Mouse (Mus musculus): ENCODE data around the gene Arpp21.
A peak's percentile ranks its signal among the peaks of the same experiment; 100 is the strongest.

Arpp21 gene

GRCm38 (mm10) chr9:112177569-112177968 is 58.2 kb downstream of the Arpp21 start:
- no peak for DNase-seq (ENCODE audit: low spot score)

GRCm38 (mm10) chr9:112176317-112176716 is 59.4 kb downstream of the Arpp21 start:
- no peak for DNase-seq (ENCODE audit: low spot score)

DNA sequence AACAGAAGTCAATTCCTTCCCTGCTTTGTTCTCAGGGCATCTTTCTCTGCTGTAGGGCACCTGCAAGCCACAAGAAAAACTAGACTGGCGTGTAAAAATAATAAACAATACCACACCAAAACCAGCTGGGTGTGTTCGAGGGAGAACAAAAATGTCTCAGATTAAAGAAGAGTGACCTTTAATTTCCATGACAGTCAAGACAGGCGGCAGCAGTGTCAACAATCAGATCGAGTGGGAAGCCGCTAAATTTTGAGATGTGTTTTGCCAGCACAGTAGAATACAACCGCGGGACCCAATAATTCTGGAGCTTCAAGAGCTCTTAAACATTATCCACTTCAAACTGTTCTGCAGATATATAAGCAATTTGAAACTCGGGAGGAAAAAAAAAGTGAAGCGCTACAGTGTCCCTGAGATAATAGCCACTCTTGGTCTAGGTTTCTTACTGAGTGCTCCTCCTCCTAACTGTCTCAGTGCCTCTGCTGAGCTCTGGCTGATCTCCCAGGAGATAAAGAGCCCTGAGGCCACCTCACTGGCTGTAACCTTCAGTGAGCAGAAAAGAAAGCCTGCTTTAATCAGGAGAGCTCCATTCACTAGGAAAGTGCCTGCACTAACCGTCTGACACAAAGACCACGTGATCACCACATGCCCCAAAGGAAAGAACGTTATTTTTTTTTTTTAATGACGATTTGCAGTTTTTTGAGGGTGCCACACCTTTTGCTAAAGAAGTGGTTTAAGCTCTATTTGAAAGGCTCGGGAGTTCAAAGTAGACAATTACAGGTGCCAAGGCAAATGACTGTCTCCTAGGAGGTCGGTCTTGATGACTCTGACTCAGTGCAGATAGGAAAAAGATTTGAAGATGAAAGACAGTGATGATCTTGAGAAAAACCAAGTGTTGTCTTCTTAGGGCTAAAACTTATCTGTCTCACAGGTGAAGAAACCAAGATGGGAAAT is 61.1 kb downstream of the Arpp21 start:
- DNase-seq (ENCODE audit: low spot score) = peak; percentile 47

- DNase-seq (ENCODE audit: low spot score) = no peak
Observed at GRCm38 (mm10) chr9:112173778-112174177, 62.0 kb downstream of the Arpp21 start.

- no peak for DNase-seq (ENCODE audit: low spot score)
Observed at GRCm38 (mm10) chr9:112164677-112165076, 71.1 kb downstream of the Arpp21 start.

DNA sequence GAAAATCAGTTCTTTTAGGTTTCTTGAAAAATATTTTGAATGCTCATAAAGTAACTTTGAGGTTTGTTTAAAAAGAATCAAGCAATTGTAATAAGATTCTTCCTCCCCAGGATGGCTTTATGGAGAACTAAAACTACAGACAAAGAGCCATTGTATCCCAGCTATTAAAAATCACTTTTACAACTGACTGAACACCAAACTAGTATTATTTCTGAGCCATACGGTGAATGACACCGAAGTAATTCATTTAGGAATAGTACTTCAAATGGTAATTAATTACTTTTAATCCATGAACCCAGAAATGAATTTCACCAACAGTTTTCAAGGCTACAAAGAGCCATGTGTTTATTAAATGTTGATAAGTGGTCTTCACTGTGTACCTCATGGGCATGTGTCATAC is 74.8 kb downstream of the Arpp21 start:
- no peak for DNase-seq (ENCODE audit: low spot score)

GRCm38 (mm10) chr9:112153972-112154371 is 81.8 kb downstream of the Arpp21 start:
- DNase-seq (ENCODE audit: low spot score) = no peak

GRCm38 (mm10) chr9:112152762-112153161 is 83.0 kb downstream of the Arpp21 start:
- no peak for DNase-seq (ENCODE audit: low spot score)

DNA sequence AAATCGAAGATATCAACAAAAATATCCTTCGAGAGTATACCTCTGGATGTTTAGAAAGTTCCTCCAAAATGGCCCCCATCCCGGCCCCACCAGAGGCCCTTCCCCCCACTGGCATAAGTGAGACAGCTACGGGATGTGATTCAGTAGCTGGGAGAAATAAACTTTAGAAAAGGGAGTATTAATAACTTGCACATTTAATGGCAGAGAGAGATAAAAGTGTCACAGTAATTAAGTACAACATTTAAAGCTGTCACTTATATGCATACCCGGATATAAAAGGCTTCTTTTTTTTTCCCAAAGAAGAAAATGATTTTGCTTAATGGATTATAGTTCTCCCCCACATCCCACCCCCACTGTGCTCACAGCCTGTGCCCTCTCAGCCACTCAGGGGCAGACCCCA is 84.6 kb downstream of the Arpp21 start:
- no peak for DNase-seq (ENCODE audit: low spot score)

DNA sequence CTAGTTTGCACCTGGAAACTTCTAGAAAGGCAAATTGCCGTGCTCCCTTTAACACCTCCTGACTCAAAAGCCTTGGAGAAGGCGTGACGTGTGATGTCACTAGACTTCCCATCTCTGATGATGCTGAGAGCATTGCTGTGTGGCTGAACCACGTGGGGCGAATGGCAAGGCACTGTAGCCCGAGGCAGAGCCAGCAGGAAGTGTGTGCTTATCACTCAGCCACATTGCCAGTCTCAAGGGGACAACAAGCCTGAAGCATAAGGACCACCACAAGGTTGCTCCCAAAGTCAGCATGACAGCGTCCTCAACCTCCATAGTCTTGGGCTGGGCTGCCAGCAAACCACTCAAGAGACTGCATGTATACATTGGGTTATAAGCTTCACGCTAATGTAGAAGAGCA is 95.1 kb downstream of the Arpp21 start:
- no peak for DNase-seq (ENCODE audit: low spot score)

DNA sequence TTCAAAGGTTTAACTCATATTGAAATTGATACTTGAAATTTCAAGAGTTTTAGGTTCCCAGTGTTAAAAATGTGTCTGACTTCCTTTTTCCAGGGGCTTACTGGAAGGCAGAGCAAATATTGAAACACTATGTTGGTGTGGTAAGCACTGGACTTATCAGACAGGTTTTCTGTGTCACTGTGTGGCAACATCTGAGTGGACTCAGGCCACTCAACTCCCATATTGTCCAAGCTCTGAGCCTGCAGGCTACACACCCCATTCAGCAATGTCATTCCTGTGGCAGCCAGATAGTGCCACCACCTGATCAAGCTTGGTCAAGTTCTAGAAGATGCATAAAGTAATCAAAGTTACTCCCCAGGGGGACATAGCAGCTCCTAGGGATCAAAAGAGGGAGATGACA is 97.9 kb downstream of the Arpp21 start:
- DNase-seq (ENCODE audit: low spot score) = no peak

- DNase-seq (ENCODE audit: low spot score) = peak; percentile 58
Observed at GRCm38 (mm10) chr9:112130812-112131211, 104.9 kb downstream of the Arpp21 start.

GRCm38 (mm10) chr9:112124667-112125066 is 111.1 kb downstream of the Arpp21 start:
- no peak for DNase-seq (ENCODE audit: low spot score)

DNA sequence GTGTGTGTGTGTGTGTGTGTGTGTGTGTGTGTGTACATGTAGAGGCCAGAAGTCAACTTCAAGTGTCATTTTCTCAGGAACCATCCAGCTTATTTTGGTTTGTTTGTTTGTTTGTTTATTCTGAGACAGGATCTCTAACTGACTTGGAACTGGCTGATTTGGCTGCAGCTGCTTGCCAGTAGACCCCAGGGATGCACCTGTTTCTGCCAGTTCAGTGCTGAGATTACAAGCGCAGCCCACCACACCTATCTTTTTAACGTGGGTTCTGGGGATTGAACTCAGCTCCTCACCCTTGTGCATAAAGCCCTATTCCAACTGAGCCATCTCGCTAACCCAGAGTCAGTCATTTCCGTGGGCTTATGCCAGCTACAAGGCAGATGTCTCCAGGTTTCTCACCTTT is 111.6 kb downstream of the Arpp21 start:
- DNase-seq (ENCODE audit: low spot score) = no peak

DNA sequence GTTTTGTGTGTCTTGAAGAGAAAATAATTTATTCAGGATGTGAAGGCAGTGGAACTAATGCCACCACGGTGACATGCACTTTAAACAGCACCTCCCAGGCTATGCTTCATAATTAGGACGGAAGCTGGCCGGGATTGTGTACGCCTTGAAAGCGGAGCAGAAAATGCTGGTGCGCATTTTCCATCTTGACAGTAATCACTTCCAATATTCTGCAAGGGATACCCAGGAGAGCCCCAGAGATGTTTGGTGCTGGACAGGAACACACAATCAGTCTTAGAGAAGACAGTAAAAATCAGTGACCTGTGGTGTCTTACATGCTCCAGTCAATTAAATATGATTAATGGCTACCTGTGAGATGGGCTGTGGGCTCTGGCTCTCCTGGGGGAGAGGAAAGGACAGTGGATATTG is 112.3 kb downstream of the Arpp21 start:
- DNase-seq (ENCODE audit: low spot score) = peak; percentile 19

- DNase-seq (ENCODE audit: low spot score) = no peak
Observed at GRCm38 (mm10) chr9:112119535-112119934, 116.2 kb downstream of the Arpp21 start.

DNA sequence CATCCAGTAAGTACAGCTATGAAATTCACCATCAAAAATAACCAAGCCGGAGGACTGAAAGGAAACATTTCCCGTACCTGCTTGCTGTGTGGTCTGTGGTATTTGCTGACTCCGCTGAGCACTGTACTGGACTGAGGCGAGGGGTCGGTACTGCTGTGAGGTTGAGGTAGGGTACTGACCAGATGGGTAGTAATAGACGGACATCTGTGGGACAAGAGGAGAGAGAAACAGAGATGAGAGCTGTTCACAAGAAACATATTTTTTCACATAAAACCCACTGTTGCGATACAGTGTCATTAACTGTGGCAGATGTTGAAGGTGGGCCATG is 116.7 kb downstream of the Arpp21 start:
- no peak for DNase-seq (ENCODE audit: low spot score)

- peak; percentile 68 for DNase-seq (ENCODE audit: low spot score)
Observed at GRCm38 (mm10) chr9:112118411-112119105, 117.2 kb downstream of the Arpp21 start.

GRCm38 (mm10) chr9:112117632-112118410 is 117.9 kb downstream of the Arpp21 start:
- peak; percentile 39 for DNase-seq (ENCODE audit: low spot score)

GRCm38 (mm10) chr9:112111610-112112009 is 124.1 kb downstream of the Arpp21 start:
- no peak for DNase-seq (ENCODE audit: low spot score)

- no peak for DNase-seq (ENCODE audit: low spot score)
Observed at GRCm38 (mm10) chr9:112102852-112103192, 132.9 kb downstream of the Arpp21 start.

DNA sequence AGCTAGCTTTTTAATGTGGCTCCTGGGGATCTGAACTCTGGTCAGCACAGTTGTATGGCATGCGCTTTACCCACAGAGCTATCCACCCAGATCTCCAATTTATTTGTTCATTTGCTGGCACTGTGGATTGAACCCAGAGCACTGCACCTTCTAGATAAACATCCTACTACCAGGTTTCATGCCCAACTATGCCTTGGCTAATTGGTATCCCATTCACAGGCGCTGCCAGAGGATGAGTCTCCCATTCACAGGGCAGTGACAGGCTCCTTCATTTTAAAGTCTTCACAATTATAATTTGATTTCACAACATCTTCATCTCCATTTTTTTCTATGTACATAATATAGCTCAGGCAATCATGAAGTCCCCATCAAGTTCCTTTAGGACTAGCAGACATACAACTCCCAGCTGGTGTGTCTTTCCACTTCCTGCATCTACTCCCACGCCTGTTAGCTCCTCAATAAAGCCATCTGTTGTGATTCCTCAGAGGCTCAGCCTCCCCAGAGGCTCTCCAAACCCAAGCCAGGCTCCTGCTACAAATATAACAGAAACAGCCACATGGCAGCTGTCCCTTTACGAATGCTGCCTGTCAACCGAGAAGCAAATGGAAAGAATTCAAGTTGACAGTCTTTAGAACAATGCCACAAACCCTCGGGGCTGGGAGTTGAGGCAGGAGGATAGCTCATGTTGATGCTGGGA is 133.4 kb downstream of the Arpp21 start:
- peak; percentile 44 for DNase-seq (ENCODE audit: low spot score)
